Mouse (Mus musculus) pancreas, adult 10 weeks (tissue): Measurements from ENCODE around the gene Xlr3a. TPM values are rescaled to one million over a fixed set of nuclear protein-coding genes. Genes with fewer than 3 reads are reported as not detected.

Experiments
- polyA plus RNA-seq: library from polyadenylated mRNA; stranded (reverse); fragments of 350-450 nt; fragmentation: Illumina TruSeq; extraction: RNeasy Lipid Tissue Mini Kit (QIAGEN cat#74804); gene quantifications from one replicate; pipeline ENCODE4 v1.2.3, GENCODE M21; 2015; ENCODE audit warnings: low read depth, low replicate concordance; ENCODE audit not compliant: insufficient read depth

Xlr3a gene
- polyA plus RNA-seq, result 4.9 TPM

DNA sequence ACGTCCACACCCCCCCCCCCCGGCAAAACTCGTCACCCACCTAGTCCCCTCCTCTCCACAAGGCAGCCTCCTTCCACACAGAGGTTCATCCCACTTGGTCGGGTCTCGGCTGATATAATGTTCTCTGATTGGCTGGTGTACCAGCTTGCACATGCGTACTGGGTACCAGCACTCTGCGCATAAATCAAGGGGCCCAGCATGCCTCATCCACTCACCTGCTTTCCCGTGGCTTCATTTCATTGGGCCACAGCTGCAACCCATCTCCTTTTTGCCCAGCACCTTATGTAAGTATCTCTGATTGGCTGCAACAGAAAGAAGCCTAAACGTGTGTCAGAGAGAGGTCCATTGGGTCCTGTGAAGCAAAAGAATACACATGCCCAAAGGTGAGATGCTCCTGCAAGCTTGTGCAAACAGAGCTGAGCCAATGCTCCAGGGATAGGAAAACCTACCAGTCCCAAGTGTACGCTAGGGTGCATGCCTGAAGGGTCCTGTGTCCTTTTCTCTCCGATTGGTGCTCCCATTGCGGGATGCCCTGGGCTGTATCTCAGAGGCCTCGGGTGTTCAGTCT, at the start of gene Xlr3a:
Gene Xlr3a (minus strand): TSS at position 155 of the 568 bp plus-strand sequence.

DNA sequence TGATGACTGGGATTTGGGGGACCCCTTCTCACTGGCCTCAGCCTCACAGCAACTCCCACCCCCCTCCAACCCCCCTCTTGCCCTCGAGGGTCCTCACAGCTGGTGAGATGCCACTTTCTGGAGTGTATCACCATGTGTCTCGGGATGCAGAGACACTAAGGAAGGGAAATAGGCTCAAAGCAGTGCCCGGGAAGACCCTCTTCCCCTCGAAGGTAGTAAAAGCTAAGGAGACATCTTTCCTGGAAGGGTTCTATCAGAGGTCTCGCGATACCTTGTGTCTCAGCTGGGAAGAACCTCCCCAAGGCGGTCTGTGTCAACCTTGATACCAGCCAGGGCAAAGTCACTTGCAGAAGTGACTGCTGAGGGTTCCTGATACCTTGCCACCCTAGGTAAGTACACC, 19.9 kb upstream of the Xlr3a start, which contains the start of gene Gm14685:
Gene Gm14685 (plus strand): TSS at position 301 of the 400 bp plus-strand sequence.

DNA sequence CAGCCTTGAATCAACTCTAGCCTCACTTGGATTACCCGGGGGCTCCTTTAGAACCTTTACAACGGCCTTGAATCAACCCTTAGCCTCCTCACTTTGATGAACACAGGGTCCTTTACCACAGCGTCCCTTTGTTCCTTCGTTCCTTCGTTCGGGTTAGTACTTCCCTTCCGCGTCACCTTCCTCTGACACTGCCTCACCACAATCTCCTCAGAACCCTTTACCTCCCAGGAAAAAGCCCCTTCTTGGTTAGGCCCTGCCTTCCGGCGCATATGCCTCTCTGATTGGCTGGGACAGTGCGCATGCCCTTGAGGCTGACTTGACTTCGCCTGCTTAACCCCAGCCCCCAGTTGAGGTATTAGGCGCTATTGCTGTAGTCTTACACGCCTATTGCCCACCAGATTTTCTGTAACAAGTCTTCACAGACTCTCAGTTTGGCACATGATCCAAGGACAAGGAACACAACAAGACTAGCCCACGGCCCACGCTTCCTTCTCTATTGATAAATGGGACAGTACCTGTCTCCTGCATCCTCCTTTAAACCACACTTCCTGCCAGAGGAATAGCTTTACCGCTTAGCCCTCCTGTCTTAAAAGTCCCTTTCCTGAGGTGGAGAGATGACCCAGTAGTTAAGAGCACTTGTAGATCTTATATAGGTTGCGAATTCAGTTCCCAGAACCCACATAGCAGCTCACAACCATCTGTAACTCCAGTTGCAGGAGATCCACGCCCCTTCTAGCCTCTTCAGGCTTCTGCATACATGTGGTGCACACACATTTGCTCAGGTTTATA, 14.4 kb downstream of the Xlr3a start, which contains the start of gene Xlr4a:
Gene Xlr4a (minus strand): TSS at position 212 of the 789 bp plus-strand sequence.

DNA sequence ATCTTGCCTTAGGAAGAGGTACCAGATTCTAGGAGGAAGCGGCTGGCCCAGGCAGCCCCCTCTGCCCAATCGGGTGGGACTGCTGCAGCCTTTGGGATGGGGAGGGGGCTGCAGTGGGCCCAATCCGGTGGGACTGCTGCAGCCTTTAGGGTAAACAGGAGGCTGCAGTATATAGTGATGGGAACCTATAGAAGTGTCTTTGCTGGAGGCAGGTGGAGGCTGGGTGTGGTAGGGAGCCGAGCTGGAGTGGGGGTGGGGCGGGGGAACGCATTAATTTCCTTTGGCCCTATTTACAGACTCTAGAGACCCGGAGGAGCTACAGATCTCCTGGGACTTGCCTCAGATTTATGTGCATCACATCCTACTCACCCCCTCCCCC, 32.5 kb downstream of the Xlr3a start, which contains the start of gene Pnma3:
Gene Pnma3 (plus strand): TSS at position 373 of the 379 bp plus-strand sequence.

DNA sequence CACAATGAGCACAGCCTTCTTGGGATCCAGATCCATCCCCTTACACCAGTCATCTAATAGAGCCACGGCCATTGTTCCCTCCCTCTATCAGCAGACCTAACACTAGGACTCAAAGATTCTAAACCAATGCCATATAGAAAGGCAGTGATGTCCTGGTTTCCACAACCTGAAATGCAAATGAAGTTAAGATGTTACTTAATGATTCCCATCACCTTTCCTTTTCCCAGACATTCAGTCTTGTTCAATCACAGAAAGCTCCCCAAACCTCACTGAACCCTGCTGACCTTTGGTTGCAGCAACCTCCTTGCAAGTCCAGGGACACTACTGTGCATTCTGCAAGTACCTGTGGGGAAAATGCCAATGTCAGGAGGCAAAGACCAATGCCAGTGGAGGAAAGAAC, 59.9 kb downstream of the Xlr3a start, which contains the start of gene Pnma5:
Gene Pnma5 (minus strand): TSS at position 101 of the 400 bp plus-strand sequence.

Other genes with a start within 250 kb of the Xlr3a start
- gene Cetn2, start 178.7 kb downstream of the Xlr3a start, polyA plus RNA-seq, result 8.8 TPM
- gene Nsdhl, start 178.5 kb downstream of the Xlr3a start, polyA plus RNA-seq, result 3.2 TPM
- 4.1 TPM for gene Zfp185, start 109.8 kb downstream of the Xlr3a start, polyA plus RNA-seq
- gene Pnma5, start 60.0 kb downstream of the Xlr3a start, polyA plus RNA-seq, result not detected
- not detected for gene Pnma3, start 32.3 kb downstream of the Xlr3a start, polyA plus RNA-seq
- gene Xlr4a, start 14.6 kb downstream of the Xlr3a start, polyA plus RNA-seq, result 1.0 TPM
- not detected for gene Gm14685, start 20.0 kb upstream of the Xlr3a start, polyA plus RNA-seq
- not detected for gene Xlr5b, start 51.7 kb upstream of the Xlr3a start, polyA plus RNA-seq
- not detected for gene DXBay18, start 52.4 kb upstream of the Xlr3a start, polyA plus RNA-seq
- gene Spin2d, start 79.9 kb upstream of the Xlr3a start, polyA plus RNA-seq, result not detected
- gene Xlr3b, start 95.1 kb upstream of the Xlr3a start, polyA plus RNA-seq, result 1.0 TPM
- gene Xlr4b, start 117.2 kb upstream of the Xlr3a start, polyA plus RNA-seq, result not detected
- 3.2 TPM for gene F8a, start 131.2 kb upstream of the Xlr3a start, polyA plus RNA-seq
- gene Xlr4c, start 146.0 kb upstream of the Xlr3a start, polyA plus RNA-seq, result not detected
- gene Xlr3c, start 168.3 kb upstream of the Xlr3a start, polyA plus RNA-seq, result not detected
- not detected for gene Xlr5a, start 195.9 kb upstream of the Xlr3a start, polyA plus RNA-seq
- gene Xlr5c, start 195.9 kb upstream of the Xlr3a start, polyA plus RNA-seq, result not detected
- not detected for gene Gm45015, start 239.7 kb upstream of the Xlr3a start, polyA plus RNA-seq
- 3.6 TPM for gene Zfp275, start 245.5 kb upstream of the Xlr3a start, polyA plus RNA-seq